Mouse (Mus musculus): ENCODE data around the gene Armcx2. TPM values are rescaled to one million over a fixed set of nuclear protein-coding genes. Genes with fewer than 3 reads are reported as not detected.
"Not testable (repeated sequence)": the region's sequence is repeated elsewhere in the genome, so short reads cannot be mapped to it uniquely, and the experiment has no call there.

Gene Armcx2
- 9.5 and 10.3 TPM in 2 replicates for polyA plus RNA-seq (2015; fragmentation: Nextera tagmentation; extraction: Ambion mirVana)

- Histone ChIP-seq H3K9me3 (replicated peaks; ENCODE audit: control insufficient read depth, low read length) (no peaks in the 10 kb centered on the region), H3K36me3 (ENCODE audit: control insufficient read depth, insufficient read depth) (no peaks in the 10 kb centered on the region), H3K4me3 (ENCODE audit: low read depth, low read length) (peak within 1 kb of the TSS; percentile 50), H3K4me1 (ENCODE audit: control insufficient read depth, low read depth, low read length) (no peaks in the 10 kb centered on the region), H3K4me2 (ENCODE audit: low read depth, low read length) (peak within 1 kb of the TSS; percentile 69), H3K9ac (ENCODE audit: low read depth, low read length) (peak within 1 kb of the TSS; percentile 39), H3K27me3 (ENCODE audit: control insufficient read depth, insufficient read depth, low read depth, low read length) (no peaks in the 10 kb centered on the region; the same call in 1 of the 2 replicates), H3K27ac (ENCODE audit: low read length) (no peak within 1 kb of the TSS)
- WGBS (ENCODE audit: insufficient replicate concordance): 16% methylated on average over 16 of the region's 16 CpGs
- peak; percentile 76 for ATAC-seq (ENCODE audit: low read depth)
These were observed at the start of gene Armcx2 for GRCm38 (mm10) chrX:134808755-134809224. Gene Armcx2, minus strand, starts transcription at chrX:134809221.

DNA sequence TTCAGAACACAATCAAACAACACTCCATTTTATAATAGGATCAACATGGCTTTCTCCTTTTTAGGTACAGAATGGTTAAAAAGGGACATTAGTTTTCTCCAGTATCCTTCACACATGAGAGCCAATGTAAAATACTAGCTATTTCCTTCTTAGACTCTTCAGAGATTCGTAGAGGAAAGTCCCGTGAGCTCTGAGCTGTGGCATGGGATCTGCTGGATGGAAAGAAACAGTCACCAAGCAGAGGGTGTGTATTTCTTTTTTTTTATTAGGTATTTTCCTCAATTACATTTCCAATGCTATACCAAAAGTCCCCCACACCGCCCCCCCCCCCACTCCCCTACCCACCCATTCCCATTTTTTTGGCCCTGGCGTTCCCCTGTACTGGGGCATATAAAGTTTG lies 40.6 kb upstream of the Armcx2 start:
- Histone ChIP-seq H3K4me3 (ENCODE audit: low read depth, low read length) (no peak overlapping the region), H3K4me1 (ENCODE audit: control insufficient read depth, low read depth, low read length) (no peaks in the 10 kb centered on the region), H3K27ac (ENCODE audit: low read length) (no peak overlapping the region), H3K36me3 (ENCODE audit: control insufficient read depth, insufficient read depth) (no peaks in the 10 kb centered on the region), H3K9me3 (replicated peaks; ENCODE audit: control insufficient read depth, low read length) (no peaks in the 10 kb centered on the region), H3K27me3 (ENCODE audit: control insufficient read depth, insufficient read depth, low read depth, low read length) (no peaks in the 10 kb centered on the region), H3K4me2 (ENCODE audit: low read depth, low read length) (no peak overlapping the region), H3K9ac (ENCODE audit: low read depth, low read length) (no peak overlapping the region)
- 66% methylated on average over 2 of the region's 4 CpGs for WGBS (ENCODE audit: insufficient replicate concordance)
- ATAC-seq (ENCODE audit: low read depth): no peak

- H3K9ac ChIP-seq (ENCODE audit: low read depth, low read length): no peak overlapping the region
- no peaks in the 10 kb centered on the region for H3K9me3 ChIP-seq (replicated peaks; ENCODE audit: control insufficient read depth, low read length)
- H3K36me3 ChIP-seq (ENCODE audit: control insufficient read depth, insufficient read depth): no peaks in the 10 kb centered on the region
- H3K4me2 ChIP-seq (ENCODE audit: low read depth, low read length): no peak overlapping the region
- H3K4me1 ChIP-seq (ENCODE audit: control insufficient read depth, low read depth, low read length): no peaks in the 10 kb centered on the region
- no peak overlapping the region for H3K4me3 ChIP-seq (ENCODE audit: low read depth, low read length)
- no peak overlapping the region for H3K27ac ChIP-seq (ENCODE audit: low read length)
- 21% methylated on average over 2 of the region's 2 CpGs for WGBS (ENCODE audit: insufficient replicate concordance)
- no peak for ATAC-seq (ENCODE audit: low read depth)
- H3K27me3 ChIP-seq (ENCODE audit: control insufficient read depth, insufficient read depth, low read depth, low read length): no peaks in the 10 kb centered on the region
These were observed 35.4 kb upstream of the Armcx2 start for GRCm38 (mm10) chrX:134844424-134844823.

- H3K36me3 ChIP-seq (ENCODE audit: control insufficient read depth, insufficient read depth): no peaks in the 10 kb centered on the region
- no peak overlapping the region for H3K9ac ChIP-seq (ENCODE audit: low read depth, low read length)
- no peak for ATAC-seq (ENCODE audit: low read depth)
- H3K9me3 ChIP-seq (replicated peaks; ENCODE audit: control insufficient read depth, low read length): no peaks in the 10 kb centered on the region
- no peak overlapping the region for H3K27ac ChIP-seq (ENCODE audit: low read length)
- no peak overlapping the region for H3K4me2 ChIP-seq (ENCODE audit: low read depth, low read length)
- H3K27me3 ChIP-seq (ENCODE audit: control insufficient read depth, insufficient read depth, low read depth, low read length): no peaks in the 10 kb centered on the region
- no peak overlapping the region for H3K4me3 ChIP-seq (ENCODE audit: low read depth, low read length)
- H3K4me1 ChIP-seq (ENCODE audit: control insufficient read depth, low read depth, low read length): no peaks in the 10 kb centered on the region
- WGBS (ENCODE audit: insufficient replicate concordance): 54% methylated on average over 3 of the region's 3 CpGs
These were observed 21.5 kb upstream of the Armcx2 start for GRCm38 (mm10) chrX:134830508-134830907.

GRCm38 (mm10) chrX:134807833-134808754 lies 927 bp downstream of the Armcx2 start:
- peak overlapping the region; percentile 69 for H3K4me2 ChIP-seq (ENCODE audit: low read depth, low read length)
- H3K36me3 ChIP-seq (ENCODE audit: control insufficient read depth, insufficient read depth): no peaks in the 10 kb centered on the region
- peak overlapping the region; percentile 50 for H3K4me3 ChIP-seq (ENCODE audit: low read depth, low read length)
- no peak overlapping the region for H3K27ac ChIP-seq (ENCODE audit: low read length)
- peak overlapping the region; percentile 39 for H3K9ac ChIP-seq (ENCODE audit: low read depth, low read length)
- 24% methylated on average over 28 of the region's 28 CpGs for WGBS (ENCODE audit: insufficient replicate concordance)
- no peaks in the 10 kb centered on the region; the same call in 1 of the 2 replicates for H3K27me3 ChIP-seq (ENCODE audit: control insufficient read depth, insufficient read depth, low read depth, low read length)
- H3K4me1 ChIP-seq (ENCODE audit: control insufficient read depth, low read depth, low read length): no peaks in the 10 kb centered on the region
- no peaks in the 10 kb centered on the region for H3K9me3 ChIP-seq (replicated peaks; ENCODE audit: control insufficient read depth, low read length)
- no peak; the same call in 1 of the 2 replicates for ATAC-seq (ENCODE audit: low read depth)

DNA sequence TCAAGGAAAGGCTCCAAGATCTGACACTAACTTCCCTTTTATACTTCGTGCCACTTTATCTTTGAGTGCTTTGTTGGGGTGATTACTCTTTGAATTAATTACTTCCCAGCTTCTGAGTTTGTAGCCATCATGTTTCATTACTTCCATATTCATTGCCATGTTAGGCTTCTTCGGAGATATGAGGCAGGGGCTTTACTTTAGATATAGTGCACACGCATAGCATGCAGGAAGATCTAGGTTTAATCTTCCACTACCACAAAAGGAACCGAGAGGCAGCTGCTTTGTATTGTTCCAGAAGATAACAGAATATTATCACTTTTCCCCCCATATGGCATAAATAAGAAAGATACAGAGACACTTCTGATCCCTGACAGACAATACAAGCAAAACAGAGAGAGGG lies 21.3 kb downstream of the Armcx2 start:
- no peaks in the 10 kb centered on the region for H3K27me3 ChIP-seq (ENCODE audit: control insufficient read depth, insufficient read depth, low read depth, low read length)
- WGBS (ENCODE audit: insufficient replicate concordance): 29% methylated on average over 4 of the region's 4 CpGs
- H3K4me3 ChIP-seq (ENCODE audit: low read depth, low read length): no peak overlapping the region
- H3K4me1 ChIP-seq (ENCODE audit: control insufficient read depth, low read depth, low read length): no peaks in the 10 kb centered on the region
- no peaks in the 10 kb centered on the region for H3K36me3 ChIP-seq (ENCODE audit: control insufficient read depth, insufficient read depth)
- H3K4me2 ChIP-seq (ENCODE audit: low read depth, low read length): no peak overlapping the region
- no peaks in the 10 kb centered on the region for H3K9me3 ChIP-seq (replicated peaks; ENCODE audit: control insufficient read depth, low read length)
- peak; percentile 45; the same call in 1 of the 2 replicates for ATAC-seq (ENCODE audit: low read depth)
- no peak overlapping the region for H3K9ac ChIP-seq (ENCODE audit: low read depth, low read length)
- no peak overlapping the region for H3K27ac ChIP-seq (ENCODE audit: low read length)

DNA sequence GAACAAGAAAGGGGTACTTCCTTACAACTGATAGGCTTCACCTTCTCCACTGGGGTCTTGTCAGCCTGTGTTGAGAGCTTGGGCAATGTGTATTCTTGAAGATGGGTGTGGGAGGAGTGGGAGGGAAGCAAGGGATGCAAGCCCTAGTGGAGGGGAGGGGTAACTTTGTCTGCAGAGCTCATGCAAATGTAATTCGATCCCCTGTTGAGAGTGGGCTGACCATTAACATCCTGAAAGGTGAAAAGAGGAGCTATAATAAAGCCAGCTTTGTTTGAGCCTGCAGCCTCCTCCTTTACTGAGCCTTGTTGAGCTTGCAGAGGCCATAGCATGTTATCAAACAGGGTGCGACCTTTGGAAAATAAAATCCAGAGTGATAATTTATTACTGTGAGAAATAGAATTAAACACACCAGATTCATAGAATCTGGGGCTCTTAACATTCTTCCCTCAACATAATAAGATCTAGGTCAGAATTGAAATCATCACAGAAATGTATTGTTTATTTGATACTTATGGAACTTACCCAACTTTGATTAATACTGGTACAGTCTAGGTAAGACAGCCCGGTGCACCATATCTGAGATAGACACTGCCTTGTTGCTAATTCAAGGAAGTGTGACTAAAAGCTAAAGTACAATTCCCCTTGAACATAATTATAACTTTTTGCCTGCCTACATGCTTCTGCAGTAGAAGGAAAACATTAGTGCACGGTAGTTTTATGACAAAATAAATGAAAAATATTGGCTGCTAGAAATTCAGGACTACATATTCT lies 45.4 kb downstream of the Armcx2 start:
- not testable (repeated sequence) for H3K4me1 ChIP-seq (ENCODE audit: control insufficient read depth, low read depth, low read length); H3K4me3 ChIP-seq (ENCODE audit: low read depth, low read length); H3K27me3 ChIP-seq (ENCODE audit: control insufficient read depth, insufficient read depth, low read depth, low read length); H3K9me3 ChIP-seq (replicated peaks; ENCODE audit: control insufficient read depth, low read length); H3K36me3 ChIP-seq (ENCODE audit: control insufficient read depth, insufficient read depth); H3K9ac ChIP-seq (ENCODE audit: low read depth, low read length); ATAC-seq (ENCODE audit: low read depth); H3K27ac ChIP-seq (ENCODE audit: low read length); H3K4me2 ChIP-seq (ENCODE audit: low read depth, low read length)
- whole genome bisulfite sequencing (ENCODE audit: insufficient replicate concordance): 58% methylated on average over 4 of the region's 4 CpGs

DNA sequence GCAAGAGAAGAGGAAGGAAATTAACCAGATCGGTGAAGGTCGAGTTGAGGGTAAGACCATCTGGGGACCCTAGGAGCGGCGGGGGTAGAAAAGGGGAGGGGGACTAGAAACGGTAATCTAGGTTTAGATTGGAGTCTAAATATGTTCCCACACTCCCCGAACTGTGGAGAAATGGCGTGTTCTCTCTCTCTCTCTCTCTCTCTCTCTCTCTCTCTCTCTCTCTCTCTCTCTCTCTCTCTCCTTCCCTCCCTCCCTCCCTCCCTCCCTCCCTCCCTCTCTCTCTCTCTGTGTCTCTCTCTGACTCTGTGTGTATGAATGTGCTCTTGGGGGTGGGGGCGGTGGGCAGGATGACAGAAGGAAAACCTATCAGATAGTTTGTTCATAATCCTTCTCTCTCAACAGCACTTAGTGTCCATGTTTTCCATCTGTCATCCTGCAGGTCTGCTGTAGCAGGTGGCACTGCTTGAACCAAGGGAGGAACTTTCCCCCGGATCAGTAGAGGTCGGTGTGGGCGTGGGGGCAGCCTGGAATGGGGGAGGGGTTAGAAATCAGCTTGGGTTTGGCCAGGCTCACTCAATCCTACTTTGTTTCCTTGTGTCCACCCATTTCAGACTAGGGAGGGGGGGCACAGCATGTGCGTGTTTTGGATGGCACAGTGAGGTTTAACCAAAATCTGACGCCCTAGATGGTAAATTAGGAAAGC lies 51.6 kb downstream of the Armcx2 start:
- Histone ChIP-seq H3K36me3 (ENCODE audit: control insufficient read depth, insufficient read depth) (no peaks in the 10 kb centered on the region), H3K9ac (ENCODE audit: low read depth, low read length) (peak overlapping the region; percentile 73), H3K27ac (ENCODE audit: low read length) (no peak overlapping the region), H3K4me1 (ENCODE audit: control insufficient read depth, low read depth, low read length) (no peaks in the 10 kb centered on the region; the same call in 1 of the 2 replicates), H3K9me3 (replicated peaks; ENCODE audit: control insufficient read depth, low read length) (no peaks in the 10 kb centered on the region), H3K4me2 (ENCODE audit: low read depth, low read length) (peak overlapping the region; percentile 68), H3K4me3 (ENCODE audit: low read depth, low read length) (peak overlapping the region; percentile 71), H3K27me3 (ENCODE audit: control insufficient read depth, insufficient read depth, low read depth, low read length) (no peaks in the 10 kb centered on the region)
- WGBS (ENCODE audit: insufficient replicate concordance): 24% methylated on average over 13 of the region's 13 CpGs
- ATAC-seq (ENCODE audit: low read depth): no peak
